Mouse (Mus musculus): ENCODE measurements around the gene Serpine2. TPM values are rescaled to one million over a fixed set of nuclear protein-coding genes. Genes with fewer than 3 reads are reported as not detected.

The Serpine2 gene
- total RNA-seq, 2 experiments from 2014 or later, result 47.6 to 50.4 TPM

- no peak for DNase-seq
Measured at GRCm38 (mm10) chr1:79756417-79756816, 104.6 kb downstream of the Serpine2 start.

GRCm38 (mm10) chr1:79755376-79755775 lies 105.6 kb downstream of the Serpine2 start:
- DNase-seq, result no peak

- no peak for DNase-seq
Measured at GRCm38 (mm10) chr1:79754936-79755335, 106.0 kb downstream of the Serpine2 start.

- no peak for DNase-seq
Measured at GRCm38 (mm10) chr1:79753456-79753855, 107.5 kb downstream of the Serpine2 start.

GRCm38 (mm10) chr1:79752714-79753340 lies 108.2 kb downstream of the Serpine2 start:
- no peak for DNase-seq

GRCm38 (mm10) chr1:79752015-79752695 lies 108.8 kb downstream of the Serpine2 start:
- no peak for DNase-seq

- DNase-seq, result peak; percentile 28
Measured at GRCm38 (mm10) chr1:79751186-79751585, 109.8 kb downstream of the Serpine2 start.

GRCm38 (mm10) chr1:79746056-79746455 lies 114.9 kb downstream of the Serpine2 start:
- DNase-seq, result peak; percentile 77

Other genes starting within 250 kb of the Serpine2 start
- 1 to 10 TPM; 2.4 to 3.2 TPM for gene Ap1s3, start 189.2 kb downstream of the Serpine2 start, total RNA-seq (2021)
- gene Mrpl44, start 85.2 kb downstream of the Serpine2 start, total RNA-seq (2021), result 10 to 100 TPM; 41.4 to 42.6 TPM
- 10 to 100 TPM; 30.5 to 31.3 TPM for gene Wdfy1, start 85.0 kb downstream of the Serpine2 start, total RNA-seq (2021)

All from heart, postnatal 4 days (tissue).